Mouse (Mus musculus) gonadal fat pad, adult 2 months (tissue): ENCODE results near the gene Ankrd13d. TPM values are rescaled to one million over a fixed set of nuclear protein-coding genes. Genes with fewer than 3 reads are reported as not detected.
A peak's percentile ranks its signal among the peaks of the same experiment; 100 is the strongest.
"Not testable (repeated sequence)": the region's sequence is repeated elsewhere in the genome, so short reads cannot be mapped to it uniquely, and the experiment has no call there.

ENCODE experiments used
- DNase-seq: peaks from one replicate; pipeline ENCODE4 v3.0.0-alpha.2; 2012; ENCODE audit warnings: low read depth
- polyA plus RNA-seq: library from polyadenylated mRNA; depleted of rRNA; stranded (reverse); fragments of >200 nt; gene quantifications from 2 replicates; pipeline ENCODE4 v1.2.3, GENCODE M21; 2012

Gene Ankrd13d
- polyA plus RNA-seq, 1 experiment, result 12.6 TPM

DNA sequence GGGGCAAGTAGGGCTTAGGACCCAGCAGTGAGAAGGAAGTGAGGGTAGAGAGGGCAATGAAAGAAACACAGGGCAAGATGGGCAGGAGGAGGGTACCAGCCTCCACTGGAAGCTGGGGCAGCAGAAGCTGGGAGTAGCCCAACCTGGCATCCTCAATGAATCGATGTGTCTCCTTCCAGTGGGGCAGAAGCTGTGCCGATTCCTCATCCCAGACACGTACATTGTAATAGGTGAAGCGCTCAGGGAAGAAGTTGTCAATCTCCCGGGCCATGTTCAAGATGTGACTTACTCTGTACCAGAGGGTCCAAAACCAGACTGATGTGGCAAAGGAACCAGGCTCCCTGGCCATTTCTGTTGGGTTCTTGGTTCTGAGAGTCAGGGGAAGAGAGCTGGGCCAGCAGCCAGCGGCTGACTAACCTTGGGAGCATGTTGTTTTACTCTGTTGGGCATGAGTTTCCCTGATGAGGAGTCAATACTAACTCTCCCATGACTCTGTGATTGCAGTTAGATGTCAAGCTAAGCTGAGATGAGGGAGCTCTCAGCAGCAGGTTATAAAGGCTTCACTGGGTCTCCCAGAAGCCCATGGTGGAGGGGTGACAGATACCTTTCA is 18.7 kb downstream of the Ankrd13d start:
- DNase-seq, result no peak

DNA sequence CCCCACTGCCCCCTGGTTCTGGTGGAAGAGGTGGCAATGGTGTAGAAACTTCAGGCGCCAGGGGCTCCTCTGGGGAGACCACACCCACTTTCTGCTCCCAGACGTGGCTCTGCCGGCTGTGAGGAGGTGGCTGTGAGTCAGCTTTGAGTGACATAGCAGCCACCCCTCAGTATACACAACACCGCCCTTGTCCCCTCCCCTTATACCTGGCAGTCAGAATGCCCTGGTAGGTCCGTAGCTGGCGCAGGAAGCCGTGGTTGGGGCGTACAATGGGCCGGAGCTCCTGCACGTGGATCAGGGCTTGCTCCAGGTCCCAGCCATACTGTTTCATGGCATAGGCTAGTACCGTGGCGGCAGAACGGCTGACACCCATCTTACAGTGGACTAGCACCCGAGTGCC is 19.2 kb downstream of the Ankrd13d start:
- no peak for DNase-seq

DNA sequence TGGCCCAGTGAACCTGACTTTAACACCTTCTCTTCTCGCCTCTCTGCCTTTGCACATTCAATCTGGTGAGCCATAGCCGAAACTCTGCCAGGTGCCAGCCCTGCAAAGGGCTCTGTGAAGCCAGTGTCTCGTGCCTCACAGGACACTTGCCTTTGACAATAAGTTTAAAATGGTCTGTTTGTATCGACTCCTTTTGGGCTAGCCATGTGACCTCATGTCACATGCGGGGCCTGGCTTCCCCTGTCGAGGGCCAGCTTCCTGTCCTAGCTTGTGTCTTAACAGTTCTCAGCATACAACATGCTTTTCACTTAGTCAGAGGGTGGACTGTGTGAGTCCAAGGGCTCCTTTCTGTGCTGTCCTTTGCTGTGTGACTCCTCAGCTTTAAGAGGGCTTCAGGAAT is 20.2 kb downstream of the Ankrd13d start:
- no peak for DNase-seq

DNA sequence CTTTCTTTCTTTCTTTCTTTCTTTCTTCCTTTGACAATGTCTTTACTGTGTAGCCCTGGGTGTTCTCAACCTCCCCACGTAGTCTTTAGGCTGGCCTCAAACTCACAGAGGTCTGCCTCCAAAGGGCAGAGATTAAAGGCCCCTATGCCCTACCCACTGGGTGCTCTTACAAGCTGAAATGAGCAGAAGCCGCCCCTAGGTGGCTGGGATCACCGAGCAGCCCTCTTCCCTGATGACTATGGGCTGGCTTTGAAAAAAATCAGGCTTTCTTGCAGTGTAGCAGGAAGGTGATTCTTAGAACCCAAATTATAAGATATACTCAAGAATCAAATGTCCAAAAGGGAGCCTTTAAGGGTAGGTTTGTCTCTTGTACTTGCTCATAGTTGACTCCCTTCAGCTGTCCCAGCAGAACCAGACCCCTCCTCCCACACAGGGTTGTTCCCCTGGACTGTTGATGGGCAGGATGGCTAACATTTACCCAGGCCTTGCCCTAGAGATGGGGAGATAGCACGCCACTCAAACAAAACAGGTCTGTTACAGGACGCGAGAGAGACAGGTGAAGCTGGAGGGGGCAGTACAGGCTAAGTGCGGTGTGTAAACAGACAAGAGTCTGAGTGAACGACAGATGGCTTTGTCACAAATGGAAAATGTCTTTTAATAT is 21.8 kb downstream of the Ankrd13d start:
- DNase-seq, result no peak

DNA sequence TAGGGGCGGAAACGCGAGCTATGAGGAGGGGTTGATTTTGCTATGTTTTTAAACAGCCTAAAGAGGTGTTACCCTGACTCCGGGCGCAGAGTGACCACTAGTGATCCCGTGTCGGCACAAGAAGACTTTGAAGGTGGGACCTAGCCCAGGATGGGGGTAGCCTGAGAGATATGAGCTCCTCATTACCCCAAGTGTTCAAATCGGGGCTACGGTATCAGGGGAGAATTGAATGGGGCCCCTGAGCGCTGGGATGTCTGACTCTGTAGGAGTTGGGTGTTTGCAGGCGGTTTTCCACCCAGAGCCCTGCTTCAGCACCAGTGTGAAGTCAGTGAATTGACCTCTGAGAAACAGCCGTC is 25.1 kb downstream of the Ankrd13d start:
- DNase-seq, result no peak

DNA sequence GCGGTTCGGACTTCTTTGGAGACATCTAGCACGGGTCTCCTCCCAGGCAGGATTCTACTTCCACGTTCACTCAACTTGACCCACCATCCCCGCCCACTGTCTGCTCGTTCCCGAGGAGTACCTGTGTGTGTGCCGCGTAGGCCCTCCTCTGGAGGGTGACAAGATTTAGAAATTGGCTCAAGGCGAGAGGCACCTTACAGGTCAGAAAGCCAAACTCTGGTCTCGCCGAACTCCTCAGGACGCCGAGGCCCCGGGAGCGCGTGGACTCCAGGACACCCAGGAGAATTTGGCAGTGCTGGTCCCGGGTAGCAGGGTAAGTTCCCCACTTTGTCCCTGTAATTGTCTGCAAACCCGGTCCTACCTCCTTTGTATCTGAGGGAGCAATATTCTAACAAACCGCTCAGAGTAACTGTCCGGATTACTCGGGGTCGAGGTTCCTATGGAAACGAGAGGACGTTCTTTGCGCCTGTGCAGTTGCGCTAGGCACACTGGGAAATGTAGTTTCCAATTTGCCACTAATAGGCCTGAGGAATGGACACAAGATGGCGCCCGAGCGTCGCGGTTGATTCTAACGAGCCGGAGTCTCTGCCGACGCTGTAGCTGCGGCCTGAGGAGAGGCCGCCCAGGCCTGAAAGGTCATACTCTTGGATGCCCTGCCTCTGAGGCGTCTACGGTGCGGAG is 25.6 kb downstream of the Ankrd13d start:
- DNase-seq, result peak; percentile 36

DNA sequence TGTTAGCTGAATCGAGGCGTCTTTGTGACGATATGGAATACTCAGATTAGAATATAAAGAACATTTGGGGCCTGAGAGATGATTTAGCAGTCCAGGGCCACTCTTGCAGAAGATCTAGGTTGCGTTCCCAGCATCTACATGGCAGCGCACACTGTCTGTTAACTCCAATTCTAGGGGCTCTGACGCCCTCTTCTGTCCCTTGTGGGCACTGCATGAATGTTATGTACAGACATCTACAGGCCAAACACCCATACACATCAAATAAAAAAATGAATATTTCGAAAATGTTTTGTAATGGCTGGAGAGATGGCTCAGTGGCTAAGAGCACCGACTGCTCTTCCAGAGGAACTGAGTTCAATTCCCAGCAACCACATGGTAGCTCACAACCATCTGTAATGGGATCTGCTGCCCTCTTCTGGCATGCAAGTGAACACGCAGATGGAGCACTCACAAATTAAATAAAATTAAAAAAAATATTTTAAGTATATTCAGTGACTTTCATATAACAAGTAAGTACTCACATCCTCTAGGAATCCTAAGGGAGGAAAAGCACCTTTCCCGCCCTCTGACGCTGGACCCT is 27.3 kb downstream of the Ankrd13d start:
- DNase-seq, result no peak

DNA sequence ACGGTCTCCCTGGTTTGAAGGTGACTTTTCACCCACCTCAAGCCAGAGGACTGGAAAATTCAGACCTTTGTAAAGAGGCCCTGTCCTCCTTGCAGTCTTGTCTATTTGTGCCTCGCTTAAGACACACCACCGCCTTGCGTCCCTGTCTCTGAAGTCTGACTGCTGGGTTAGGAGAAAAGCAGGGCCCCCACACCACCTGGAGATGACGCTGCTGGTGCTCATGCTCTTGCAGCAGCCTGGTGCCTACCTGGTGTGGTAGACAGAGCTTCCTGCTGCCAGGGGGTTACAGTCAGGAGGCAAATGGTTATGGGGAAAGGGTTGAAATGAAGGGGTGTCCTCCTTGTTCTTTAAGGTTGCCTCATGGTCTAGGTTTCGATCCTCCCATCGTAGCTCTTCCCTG is 28.7 kb downstream of the Ankrd13d start:
- DNase-seq, result no peak

DNA sequence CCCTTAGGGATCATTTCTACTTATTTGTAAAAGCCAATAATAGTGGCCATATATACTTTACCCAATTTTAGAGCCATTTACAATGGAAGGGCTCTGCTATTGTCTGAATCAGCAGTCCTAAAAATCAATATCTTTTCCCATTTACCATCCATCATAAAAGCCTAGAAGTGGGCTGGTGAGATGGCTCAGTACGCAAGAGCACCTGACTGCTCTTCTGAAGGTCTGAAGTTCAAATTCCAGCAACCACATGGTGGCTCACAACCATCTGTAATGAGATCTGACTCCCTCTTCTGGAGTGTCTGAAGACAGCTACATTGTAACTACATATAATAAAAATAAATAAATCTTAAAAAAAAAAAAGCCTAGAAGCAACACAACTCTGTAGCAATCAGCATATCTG is 34.3 kb downstream of the Ankrd13d start:
- DNase-seq, result not testable (repeated sequence)

DNA sequence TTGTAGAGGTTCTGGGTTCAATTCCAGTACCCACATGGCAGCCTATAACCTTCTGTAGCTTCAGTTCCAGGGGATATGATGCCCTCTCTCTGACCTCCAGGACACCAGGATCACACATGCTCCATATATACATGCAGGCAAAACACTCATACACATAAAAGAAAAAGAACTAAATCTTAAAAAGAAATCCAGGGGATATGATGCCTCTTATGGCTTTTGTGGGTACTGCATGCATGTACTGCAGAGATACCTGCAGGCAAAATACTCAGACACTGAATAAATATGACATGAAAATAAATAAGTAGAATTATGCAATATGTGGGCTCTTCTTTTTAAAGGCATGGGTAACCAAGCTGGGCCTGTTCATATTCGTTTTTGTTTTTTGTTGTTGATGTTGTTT is 35.9 kb downstream of the Ankrd13d start:
- DNase-seq, result no peak

DNA sequence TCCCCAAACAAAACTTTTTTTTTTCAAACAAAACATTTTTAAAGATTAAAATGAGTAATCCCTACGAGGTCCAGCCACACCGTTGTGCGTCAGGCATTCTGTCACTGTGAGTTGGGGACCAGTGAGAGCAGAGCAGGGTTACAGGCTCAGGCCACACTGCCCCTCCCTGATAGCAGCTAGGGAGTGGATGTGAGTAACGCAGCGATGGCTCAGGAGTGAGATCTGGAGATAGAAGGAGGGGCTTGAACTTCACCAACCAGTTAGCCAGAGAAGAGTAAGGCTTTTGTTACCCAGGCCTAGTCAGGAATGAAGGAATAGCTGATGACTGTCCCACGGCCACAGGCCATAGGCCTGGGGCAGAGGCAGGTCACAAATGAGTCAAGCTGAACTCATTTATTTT is 38.2 kb downstream of the Ankrd13d start:
- DNase-seq, result no peak

DNA sequence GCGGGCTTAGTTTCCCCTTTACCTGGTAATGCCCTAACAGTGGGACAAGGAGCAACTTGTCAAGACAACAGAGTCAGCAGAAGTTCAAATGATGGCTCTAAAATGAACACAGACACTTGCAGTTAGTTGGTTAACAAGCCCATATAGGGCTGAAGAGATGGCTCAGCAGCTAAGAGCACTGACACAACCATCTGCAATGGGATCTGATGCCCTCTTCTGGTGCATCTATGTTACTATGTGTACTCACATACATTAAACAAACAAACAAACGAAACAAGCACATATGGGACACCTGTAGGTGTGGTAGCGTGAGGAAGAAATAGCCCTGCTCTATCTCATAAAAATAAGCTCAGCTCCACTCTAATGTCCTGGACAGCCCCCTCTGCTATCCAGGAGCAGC is 40.5 kb downstream of the Ankrd13d start:
- DNase-seq, result no peak

DNA sequence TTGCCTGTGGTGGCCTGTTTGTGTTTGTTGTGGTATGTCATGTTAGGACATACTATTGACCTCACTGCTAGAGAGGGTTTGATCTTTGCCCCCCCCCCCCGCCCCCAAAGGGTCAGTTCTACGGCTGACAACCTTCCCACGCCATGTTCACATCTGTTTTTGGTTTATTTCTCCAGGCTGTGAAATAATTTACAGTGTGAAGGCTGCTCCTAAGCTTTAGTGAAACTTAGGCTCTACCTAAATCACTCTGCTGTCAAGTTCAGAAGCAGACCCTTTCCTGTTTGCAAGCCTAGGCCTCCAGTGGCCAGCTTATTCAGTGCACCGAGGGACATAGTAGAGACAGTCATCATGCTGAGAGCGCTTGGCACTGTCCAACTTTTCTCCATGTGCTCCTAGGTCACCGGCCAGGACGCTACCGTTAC is 42.7 kb downstream of the Ankrd13d start:
- DNase-seq, result no peak

DNA sequence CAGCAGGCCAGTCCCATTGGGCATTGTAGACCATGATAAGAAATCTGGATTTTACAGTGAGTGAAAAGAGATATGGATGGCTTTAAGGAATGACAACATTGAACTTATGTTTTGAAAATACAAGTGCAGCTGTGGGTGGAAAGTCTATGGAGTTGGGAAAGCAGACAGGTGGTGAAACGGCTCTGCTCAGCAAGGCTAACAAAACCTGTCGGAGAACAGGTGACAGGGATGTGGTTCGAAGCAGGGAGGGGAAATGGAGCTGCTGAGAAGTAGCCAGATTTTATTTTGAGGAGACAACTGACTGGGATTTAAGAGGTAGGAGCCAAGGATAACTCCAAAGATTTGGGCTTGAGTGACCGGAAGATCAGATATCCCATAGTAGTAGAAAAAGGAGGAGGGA is 48.4 kb downstream of the Ankrd13d start:
- peak; percentile 37 for DNase-seq

DNA sequence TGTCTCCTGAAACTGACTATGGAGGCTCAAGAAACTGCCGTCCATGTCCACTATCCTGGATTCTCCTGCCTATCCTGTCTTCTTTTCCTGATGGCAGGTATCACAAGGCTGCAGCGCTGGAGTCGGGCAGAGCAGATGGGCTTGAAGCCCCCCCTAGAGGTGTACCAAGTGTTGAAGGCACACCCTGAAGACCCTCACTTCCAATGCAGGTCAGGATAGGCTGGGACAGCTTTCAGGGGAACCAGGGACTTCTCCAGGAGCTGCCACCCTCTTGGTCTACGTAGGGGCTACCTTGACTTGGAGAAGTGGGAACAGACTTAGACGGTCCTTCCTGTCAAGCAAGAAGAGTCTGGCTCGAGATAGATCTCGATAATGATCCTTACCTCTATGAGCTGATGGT is 50.3 kb downstream of the Ankrd13d start:
- no peak for DNase-seq

DNA sequence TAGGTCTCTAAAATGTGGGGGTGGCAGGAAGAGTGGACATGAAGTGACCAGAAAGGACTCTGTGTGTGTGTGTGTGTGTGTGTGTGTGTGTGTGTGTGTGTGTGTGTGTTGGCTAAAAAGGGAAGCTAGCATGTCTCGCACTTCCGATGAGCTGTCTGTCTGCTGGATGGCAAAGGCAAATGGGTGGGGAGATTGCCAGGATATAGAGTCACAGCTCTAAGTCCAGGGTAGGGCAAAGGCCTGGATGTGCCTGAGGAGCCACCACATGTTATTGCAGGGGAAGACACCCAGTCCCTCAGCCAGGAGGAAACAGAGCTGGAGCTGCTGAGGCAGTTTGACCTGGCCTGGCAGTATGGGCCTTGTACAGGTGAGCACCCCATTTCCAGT is 50.8 kb downstream of the Ankrd13d start:
- DNase-seq, result no peak

DNA sequence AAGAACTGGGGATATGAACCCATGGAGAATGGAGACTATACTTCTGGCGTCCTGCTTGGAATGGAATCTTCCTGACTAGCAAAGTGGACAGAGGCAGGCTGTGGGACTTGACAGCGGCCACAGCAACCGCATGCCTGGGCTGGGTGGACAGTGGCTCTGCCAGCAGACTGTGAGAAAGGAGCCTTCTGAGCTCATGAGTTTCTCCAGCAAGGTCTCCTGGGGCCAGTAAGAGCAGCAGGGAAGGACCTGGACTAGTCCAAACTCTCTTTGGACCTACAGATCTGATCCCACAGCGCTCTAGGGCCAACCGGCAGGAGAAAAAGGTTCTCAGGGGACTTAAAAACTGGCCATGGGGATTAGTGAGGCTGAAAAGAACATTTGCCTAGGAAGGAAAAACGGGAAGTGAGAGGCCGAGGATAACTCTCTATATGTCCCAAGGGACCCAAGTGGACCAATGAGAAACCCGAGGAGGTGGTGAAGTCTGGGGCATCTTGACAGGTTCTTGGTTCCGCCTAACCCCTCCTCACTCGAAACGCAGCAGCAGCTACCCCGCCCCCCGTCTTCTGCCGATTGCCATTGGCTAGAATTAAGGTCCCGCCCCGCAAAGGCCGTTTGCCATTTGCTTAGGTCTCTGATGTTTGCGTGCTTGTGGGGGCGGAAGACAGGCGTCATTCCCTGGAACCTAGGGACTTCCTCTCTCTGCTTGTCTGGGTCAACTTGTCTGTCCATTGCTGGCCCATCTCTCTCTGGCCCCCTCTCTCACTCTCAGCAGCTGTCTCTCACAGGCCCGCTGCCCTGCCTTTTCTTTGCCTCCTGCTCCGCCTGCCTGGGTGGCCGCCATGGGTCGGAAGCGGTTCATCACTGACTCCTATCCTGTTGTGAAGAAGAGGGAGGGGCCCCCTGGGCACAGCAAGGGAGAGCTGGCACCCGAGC is 51.4 kb downstream of the Ankrd13d start, which contains the start of gene Pold4:
TSS of gene Pold4 (plus strand) at position 647 of the 933 bp plus-strand sequence.
- DNase-seq, result peak; percentile 58

DNA sequence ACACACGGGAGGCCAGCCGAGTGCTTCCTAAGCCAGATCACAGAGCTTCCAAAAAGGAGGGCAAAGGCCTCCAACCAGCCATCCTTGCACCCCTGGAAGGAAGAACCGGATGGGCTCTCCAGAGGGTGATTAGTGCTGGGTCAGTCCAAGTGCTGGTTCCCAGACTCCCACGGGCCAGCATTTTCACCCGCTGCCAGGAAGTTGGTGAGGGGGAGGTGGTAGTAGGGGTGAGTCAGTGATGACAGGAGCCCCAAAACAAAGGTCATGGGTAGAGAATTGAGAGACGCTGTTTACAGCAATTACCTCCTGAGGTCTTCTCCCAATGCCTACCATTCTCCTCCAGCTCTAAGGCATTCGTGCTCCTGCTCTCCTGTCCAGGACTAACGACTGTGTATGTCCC is 52.5 kb downstream of the Ankrd13d start:
- DNase-seq, result no peak

DNA sequence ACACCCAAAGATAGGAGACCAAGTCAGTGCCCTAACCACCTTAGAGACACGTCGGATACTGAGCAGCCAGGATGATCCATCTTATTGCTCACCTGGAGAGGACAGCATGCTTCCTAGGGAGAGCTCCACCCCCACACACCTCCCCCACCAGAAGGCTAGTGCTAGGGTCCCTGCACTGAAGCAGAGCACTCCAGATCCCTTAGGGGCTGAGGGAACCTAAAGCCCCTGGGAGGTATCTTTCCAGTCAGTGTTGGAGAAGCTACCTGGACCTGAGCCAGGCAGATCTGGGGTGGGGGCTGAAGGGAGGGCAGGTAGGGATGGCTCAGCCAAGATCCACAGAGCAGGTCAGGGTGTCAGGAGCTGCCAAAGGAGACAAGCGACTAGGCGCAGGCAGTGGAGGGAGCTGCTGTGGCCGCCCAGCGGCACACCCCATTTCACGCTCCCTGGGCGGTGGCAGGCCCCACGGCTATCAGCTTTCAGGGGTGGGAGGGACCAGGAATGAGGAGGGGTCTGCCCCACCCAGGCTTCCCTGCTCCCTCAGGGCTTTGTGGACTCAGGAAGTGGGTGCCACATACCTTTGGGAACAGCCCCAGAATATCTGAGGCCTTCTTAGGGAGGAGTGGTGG is 53.4 kb downstream of the Ankrd13d start:
- DNase-seq, result no peak

DNA sequence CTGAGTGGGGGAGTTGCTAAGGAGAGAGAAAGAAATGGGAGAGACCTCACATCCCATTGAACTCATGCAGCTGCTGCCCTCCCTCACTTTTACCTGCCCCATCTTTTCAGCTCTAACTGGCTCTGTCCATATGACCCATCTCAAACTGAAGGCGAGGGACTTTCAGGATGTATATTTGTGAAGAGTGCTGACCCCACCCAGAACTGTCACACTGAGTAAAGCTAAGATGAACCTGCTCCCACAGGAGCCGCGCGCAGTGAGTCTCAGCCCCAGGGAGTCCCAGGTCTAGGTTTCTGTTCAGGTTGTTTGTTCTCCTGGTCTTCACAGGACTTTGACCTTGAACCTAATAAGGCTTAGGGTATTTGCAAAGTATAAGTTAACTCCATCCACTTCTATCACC is 54.0 kb downstream of the Ankrd13d start:
- no peak for DNase-seq

DNA sequence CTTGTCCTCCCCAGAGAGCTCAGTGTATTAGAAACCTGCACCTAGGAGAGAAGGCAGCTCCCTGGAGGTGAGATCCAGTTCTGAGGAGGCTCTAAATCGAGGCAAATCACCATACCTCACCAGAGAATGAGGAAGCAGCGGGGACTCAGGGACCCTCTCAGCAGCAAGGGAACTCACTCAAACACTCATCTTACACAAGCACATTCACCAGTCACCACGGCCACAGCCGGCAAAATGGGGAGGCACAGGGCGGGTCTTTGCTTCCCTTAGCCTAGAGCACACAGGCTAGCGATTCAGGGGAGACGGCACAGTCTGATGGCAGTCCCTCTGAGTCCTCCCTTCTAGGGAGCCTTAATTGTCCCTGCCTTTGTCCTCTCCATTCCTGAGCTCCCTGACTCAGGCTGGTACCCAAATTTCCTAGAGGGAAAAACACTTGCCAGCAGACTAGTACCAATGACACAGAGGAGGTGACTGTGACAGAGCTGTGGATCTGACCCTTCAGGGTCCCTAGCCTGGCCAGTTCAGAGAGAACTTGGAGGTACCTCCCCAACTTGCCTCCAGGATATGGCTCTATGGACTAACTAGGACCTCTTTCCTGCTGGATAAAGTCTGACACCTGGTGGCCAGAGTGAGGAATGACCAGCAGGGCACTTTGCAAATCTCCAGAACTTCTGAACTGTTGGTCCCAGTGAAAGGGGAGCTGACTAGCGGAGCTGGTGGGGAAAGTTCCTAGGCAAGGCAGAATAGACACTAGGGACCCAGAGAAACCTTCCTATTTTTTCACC is 54.9 kb downstream of the Ankrd13d start:
- no peak for DNase-seq
